Mouse (Mus musculus) lung, postnatal 10 days (tissue): ENCODE measurements around the gene Samm50.
"Not testable (repeated sequence)": the region's sequence is repeated elsewhere in the genome, so short reads cannot be mapped to it uniquely, and the experiment has no call there.

Experiments
- DNase-seq: peaks from one replicate; pipeline ENCODE4 v3.0.0; 2021

The Samm50 gene

GRCm38 (mm10) chr15:84192058-84192791, at the start of gene Samm50:
Gene Samm50 (plus strand): TSS chr15:84192241.
- DNase-seq = peak; percentile 95

DNA sequence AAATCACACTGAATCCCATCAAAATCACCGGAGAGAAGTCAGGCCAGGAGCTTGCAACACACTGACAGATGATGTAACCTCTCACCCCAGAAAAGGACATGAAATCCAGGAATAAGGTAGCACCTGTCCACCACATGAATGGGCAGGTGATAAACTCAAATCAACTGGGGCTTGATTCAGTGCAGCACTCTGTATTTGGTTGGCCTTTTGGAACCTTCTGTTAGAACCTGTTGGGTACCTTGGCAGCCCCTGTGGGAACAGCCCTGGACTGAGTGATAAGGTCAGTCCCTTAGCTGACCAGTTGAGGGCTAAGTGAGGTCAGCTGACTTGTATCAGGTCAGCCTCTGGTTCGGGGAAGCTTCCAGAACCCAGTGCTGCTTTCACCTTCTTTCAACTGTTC, 35.9 kb upstream of the Samm50 start:
- no peak for DNase-seq

- not testable (repeated sequence) for DNase-seq
Measured at GRCm38 (mm10) chr15:84157530-84157929, 34.5 kb upstream of the Samm50 start.

- no peak for DNase-seq
Measured at GRCm38 (mm10) chr15:84161871-84162270, 30.2 kb upstream of the Samm50 start.

DNA sequence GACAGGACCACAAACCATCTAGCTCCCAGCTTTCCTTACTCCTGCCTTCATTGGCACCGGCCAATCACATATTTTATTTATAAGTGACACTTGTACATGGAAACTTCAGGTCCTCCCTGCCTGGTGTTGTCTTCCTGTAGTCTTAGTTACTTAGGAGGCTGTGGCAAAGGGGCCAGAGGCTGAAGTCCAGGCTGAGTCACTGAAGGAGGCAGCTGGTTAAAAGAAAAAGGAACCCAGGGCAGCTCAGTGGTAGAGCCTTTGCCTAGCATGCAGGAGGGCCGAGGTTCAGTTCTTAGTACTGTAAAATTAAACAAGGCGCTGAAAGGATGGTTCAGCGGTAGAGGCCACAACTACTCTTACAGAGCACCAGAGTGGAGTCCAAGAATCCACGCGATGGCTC, 25.2 kb upstream of the Samm50 start:
- DNase-seq = no peak

- DNase-seq = peak; percentile 98
Measured at GRCm38 (mm10) chr15:84167600-84167999, 24.4 kb upstream of the Samm50 start, which contains the start of gene Pnpla3. Gene Pnpla3 (plus strand): TSS chr15:84167837.

GRCm38 (mm10) chr15:84168170-84169161, 23.6 kb upstream of the Samm50 start:
- DNase-seq = peak; percentile 61

DNA sequence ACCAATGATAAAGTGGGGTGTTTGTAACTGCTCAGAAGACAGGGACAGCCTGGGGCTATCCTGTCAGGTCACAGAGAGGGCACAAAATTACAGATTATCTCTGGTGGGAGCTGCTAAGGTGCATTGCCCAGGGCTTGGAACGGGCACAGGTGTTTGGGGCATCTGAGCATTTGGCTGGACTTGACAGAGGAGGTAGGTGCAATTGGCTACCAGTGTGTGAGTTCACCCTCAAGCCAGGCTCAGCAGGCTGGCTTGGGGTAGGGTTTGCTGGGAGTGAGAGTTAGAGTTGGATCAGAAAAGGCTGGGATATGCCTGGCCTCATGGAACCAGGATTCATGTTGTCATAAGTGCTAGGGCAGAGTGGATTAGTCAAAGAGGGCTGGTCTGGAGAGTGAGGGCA, 22.5 kb upstream of the Samm50 start:
- no peak for DNase-seq

DNA sequence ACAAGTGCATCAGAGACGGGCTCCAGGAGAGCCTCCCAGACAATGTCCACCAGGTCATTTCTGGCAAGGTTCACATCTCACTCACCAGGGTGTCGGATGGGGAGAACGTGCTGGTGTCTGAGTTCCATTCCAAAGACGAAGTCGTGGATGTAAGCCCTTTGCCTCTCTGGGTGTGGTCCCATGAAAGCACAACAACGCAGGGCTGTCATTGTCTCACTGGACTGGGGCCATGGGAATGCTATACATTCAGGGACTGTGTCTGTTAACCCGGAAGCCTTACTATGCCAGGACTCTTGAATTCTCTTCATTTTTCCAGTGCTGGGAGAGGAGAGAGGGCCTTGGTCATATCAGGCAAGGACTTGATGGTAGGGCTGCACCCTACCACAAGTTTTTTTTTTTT, 20.9 kb upstream of the Samm50 start:
- DNase-seq = no peak

DNA sequence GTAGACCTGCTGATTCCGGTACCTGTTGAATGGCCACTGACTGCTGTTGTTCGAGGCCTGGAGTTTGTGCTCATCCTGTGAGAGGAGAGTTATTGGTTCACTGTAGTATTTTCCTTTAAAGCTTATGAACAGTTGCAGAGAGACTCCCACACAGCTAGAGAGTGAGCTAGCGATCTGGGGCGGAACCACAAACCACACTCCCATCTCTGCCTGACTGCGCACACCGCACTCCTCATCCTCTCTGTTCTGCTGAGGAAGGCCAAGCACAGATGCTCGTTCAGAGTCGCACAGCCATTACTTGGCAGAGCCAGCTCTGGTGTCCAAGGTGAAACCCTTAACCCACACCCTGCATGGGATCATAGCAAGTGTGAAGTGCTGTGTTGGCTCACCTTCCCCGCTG, 13.3 kb upstream of the Samm50 start:
- DNase-seq = no peak

DNA sequence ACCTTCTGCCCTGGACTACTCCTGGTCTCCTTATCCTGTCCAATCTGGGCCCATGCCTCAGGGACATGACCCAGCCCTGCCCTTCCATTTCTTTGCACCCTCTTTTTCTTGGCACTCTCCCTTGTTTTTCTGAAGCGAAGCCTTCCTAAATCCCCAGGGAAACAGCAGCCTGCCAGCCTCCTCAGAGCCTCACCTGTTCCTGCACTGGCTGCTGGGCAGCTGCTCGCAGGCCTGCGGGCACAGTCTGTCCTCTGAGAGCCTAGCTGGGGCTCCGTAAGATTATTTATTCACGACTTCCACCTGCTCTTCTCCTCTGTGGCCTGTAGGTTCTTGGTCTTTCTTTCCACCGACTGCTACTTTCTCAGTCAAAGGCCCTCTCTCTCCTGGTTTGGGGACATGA, 10.0 kb upstream of the Samm50 start:
- no peak for DNase-seq

GRCm38 (mm10) chr15:84183967-84184366, 8.1 kb upstream of the Samm50 start:
- DNase-seq = peak; percentile 29

- DNase-seq = no peak
Measured at GRCm38 (mm10) chr15:84186196-84186595, 5.8 kb upstream of the Samm50 start.

DNA sequence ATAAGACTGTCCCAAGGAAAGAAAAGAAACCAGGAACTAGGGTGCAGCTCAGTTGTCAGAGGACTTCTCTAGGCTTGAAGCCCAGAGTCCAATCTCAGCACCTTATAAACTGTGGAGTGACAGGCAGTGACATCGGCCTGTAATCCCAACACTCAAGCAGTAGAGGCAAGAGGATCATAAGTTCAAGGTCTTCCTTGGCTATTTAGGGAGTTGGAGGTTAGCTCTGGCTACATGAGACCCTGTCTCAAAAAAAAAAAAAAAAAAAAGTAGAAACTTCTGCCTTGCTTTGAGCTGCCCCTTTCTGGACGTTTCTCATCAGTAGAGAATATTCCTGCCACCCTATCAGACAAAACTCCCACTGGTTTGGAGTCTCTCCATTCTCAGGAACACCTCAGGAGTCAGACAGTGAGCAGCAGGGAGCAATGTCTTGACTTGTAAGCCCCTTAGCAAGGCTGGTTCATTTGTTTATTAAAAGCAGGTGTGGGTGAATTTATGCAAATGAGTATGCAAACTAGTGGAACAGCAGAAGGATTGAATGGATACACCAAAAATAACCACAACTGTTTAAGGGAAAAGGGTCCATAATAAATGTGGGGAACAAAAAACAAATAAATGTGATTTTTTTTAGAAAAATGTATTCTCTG, 3.0 kb upstream of the Samm50 start:
- DNase-seq = no peak

GRCm38 (mm10) chr15:84189881-84190280, 2.2 kb upstream of the Samm50 start:
- DNase-seq = no peak

DNA sequence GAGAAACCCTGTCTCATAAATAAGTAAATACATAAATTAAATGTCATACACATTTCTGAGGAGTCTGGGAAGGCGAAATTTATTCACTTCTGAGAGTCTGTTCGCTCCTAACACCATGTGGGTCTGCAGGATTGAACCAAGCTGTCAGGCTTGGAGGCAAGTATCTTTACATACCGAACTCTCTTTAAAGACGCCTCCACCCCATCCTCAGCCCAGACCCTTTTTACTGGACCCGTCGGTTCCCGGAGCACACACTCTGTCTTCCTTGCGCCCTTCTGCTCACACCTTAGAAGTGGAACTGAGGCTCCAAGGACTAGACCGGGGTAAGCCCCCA, 350 bp upstream of the Samm50 start:
- DNase-seq = no peak

DNA sequence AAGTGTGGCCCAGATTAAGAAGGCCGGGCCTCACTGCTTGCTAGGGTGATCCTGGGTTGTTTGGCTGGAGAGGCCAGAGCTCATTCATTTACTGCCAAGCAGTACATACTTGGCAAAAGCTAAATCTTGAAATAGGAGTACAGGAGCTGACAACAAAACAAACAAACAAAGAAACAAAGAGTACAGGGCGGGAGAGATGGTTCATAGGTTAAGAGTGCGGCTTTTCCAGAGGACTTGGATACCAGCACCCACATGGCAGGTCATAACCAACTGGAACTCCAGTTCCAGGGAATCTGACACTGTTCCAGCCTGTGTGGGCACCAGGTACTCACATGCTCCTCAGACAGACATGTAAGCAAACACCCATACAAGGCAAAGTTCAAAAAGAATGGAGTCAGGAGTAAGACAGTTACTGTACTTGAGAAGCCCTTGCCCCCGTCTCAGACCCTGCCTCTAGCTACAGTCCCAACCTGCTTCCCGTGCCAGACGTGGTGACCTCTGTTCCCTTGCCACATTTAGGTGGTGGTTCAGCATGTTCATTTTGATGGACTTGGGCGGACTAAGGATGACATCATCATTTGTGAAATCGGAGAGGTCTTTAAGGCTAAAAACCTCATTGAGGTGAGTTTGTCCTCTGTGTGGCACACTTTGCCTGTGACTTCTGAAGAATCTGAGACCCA, 4.6 kb downstream of the Samm50 start:
- no peak for DNase-seq

DNA sequence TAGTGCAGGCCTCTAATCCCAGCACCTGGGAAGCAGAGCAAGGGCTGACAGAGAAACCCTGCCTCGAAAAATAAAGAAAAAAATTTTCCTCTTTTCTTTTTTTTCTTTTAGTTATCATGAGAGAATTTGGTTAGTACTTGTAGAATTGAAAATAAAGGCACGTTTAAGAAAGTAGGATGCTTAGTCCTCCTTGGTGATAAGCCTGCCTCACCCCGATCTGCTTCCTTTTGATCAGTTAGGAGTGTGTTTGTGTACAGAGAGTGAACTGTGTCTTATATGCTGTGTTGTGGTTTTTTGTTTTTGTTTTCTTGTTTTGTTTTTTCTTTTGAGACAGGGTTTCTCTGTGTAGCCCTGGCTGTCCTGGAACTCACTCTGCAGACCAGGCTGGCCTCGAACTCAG, 15.3 kb downstream of the Samm50 start:
- no peak for DNase-seq

DNA sequence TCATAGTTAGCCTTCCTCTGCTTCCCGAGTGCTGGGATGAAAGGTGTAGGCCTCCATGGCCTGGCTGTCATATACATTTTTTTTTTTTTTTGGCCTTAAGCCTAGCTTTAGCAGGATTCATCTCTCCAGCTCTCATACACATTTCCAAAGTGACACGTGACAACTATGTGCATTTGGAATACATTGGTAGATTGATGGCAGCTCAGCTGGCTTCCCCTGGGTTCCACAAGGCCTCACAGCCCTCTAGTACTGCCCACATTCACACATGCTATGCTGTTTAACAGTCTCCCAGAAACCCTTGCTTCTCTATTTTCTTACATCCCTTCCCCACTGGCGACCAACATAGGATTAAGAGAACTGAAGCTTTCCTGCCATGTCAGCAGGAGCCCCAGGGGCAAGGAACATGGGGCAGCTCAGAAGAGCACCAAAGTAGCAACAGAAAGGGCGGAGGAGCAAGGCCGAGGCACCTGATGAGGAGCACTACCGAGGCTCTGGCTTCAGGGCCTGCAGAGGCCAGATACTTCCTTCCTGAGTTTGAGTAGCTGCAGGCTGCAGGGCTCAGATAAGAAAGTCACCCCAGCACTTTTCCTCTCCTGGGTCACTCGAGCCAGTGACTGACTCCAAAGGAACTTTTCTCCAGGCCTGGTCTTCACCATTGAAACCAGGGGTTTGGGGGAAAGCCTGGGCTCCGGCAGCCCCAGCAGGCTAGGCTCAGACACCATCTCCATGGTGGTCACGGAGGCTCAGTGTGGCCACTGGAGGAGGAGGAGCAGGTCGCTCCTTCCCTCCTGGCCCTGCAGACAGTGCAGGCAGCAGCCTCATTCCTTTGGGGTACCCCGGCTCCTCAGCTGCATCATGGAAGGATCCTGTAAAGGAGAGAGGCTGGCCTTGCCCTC, 17.7 kb downstream of the Samm50 start:
- no peak for DNase-seq

GRCm38 (mm10) chr15:84210461-84210860, 18.4 kb downstream of the Samm50 start:
- no peak for DNase-seq

- no peak for DNase-seq
Measured at GRCm38 (mm10) chr15:84210941-84211340, 18.9 kb downstream of the Samm50 start.

DNA sequence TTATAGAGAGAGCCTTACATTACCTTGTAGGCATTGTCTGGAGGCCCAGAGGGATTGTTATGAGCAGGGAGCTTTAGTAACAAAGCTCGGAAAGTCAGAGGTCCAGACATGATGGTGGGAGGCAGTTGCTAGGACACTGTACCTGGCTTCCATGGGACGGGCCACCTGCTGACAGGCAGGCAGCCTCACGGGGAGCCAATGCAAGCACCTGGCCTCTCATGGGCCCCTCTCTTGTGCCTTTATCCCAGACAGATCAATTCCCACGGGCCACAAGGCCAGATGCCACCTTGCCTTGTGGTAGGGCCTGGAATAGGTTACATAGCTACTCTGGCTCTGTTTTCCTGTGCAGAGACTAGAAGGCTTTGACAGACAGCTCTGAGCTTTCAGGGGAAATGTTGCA, 19.5 kb downstream of the Samm50 start:
- no peak for DNase-seq
